Mouse (Mus musculus): Measurements from ENCODE around the gene Banp.
A peak's percentile ranks its signal among the peaks of the same experiment; 100 is the strongest.

The Banp gene

GRCm38 (mm10) chr8:121949222-121949800, at the start of gene Banp:
Gene Banp, plus strand, starts transcription at chr8:121949750.
- DNase-seq, result no peak

GRCm38 (mm10) chr8:121901498-121902236, 47.9 kb upstream of the Banp start:
- DNase-seq, result peak; percentile 40

GRCm38 (mm10) chr8:121903977-121904376, 45.6 kb upstream of the Banp start:
- no peak for DNase-seq

GRCm38 (mm10) chr8:121904999-121905398, 44.6 kb upstream of the Banp start:
- DNase-seq, result no peak

GRCm38 (mm10) chr8:121905420-121905819, 44.1 kb upstream of the Banp start:
- DNase-seq, result no peak

GRCm38 (mm10) chr8:121905864-121906263, 43.7 kb upstream of the Banp start:
- no peak for DNase-seq

GRCm38 (mm10) chr8:121906542-121907512, 42.7 kb upstream of the Banp start:
- peak; percentile 70 for DNase-seq

- DNase-seq, result peak; percentile 100
Observed at GRCm38 (mm10) chr8:121907587-121908248, 41.8 kb upstream of the Banp start, which contains the start of gene Slc7a5. Gene Slc7a5, minus strand, starts transcription at chr8:121907694.

- DNase-seq, result no peak
Observed at GRCm38 (mm10) chr8:121908378-121909147, 41.0 kb upstream of the Banp start.

- no peak for DNase-seq
Observed at GRCm38 (mm10) chr8:121909148-121909541, 40.4 kb upstream of the Banp start.

GRCm38 (mm10) chr8:121909663-121910062, 39.9 kb upstream of the Banp start:
- peak; percentile 78 for DNase-seq

GRCm38 (mm10) chr8:121911400-121911799, 38.1 kb upstream of the Banp start:
- DNase-seq, result no peak

GRCm38 (mm10) chr8:121911987-121912386, 37.6 kb upstream of the Banp start:
- DNase-seq, result no peak

GRCm38 (mm10) chr8:121912831-121913230, 36.7 kb upstream of the Banp start:
- no peak for DNase-seq

GRCm38 (mm10) chr8:121913378-121913777, 36.2 kb upstream of the Banp start:
- DNase-seq, result no peak

- DNase-seq, result no peak
Observed at GRCm38 (mm10) chr8:121919158-121919557, 30.4 kb upstream of the Banp start.

- no peak for DNase-seq
Observed at GRCm38 (mm10) chr8:121919731-121920130, 29.8 kb upstream of the Banp start.

- DNase-seq, result no peak
Observed at GRCm38 (mm10) chr8:121921582-121921981, 28.0 kb upstream of the Banp start.

- no peak for DNase-seq
Observed at GRCm38 (mm10) chr8:121922101-121922500, 27.4 kb upstream of the Banp start.

- DNase-seq, result no peak
Observed at GRCm38 (mm10) chr8:121924681-121925080, 24.9 kb upstream of the Banp start.

GRCm38 (mm10) chr8:121925624-121926023, 23.9 kb upstream of the Banp start:
- peak; percentile 88 for DNase-seq

GRCm38 (mm10) chr8:121926266-121926665, 23.3 kb upstream of the Banp start:
- DNase-seq, result no peak

All from embryo, embryonic 11 days (tissue).